Mouse (Mus musculus) bone marrow, adult 2 months (tissue): ENCODE measurements around the gene Prss48.

Experiments
- CTCF ChIP-seq: fragments of 200-500 bp; IDR thresholded peaks from 2 replicates; pipeline ENCODE4 v1.5.1; 2011; ENCODE audit warnings: low read length, control low read depth; ENCODE audit not compliant: control insufficient read depth, insufficient read depth
- POLR2A ChIP-seq: fragments of 200-500 bp; IDR thresholded peaks from 2 replicates; pipeline ENCODE4 v1.6.1; 2011; ENCODE audit warnings: low read depth, mild to moderate bottlenecking, control low read depth, low read length, borderline replicate concordance; ENCODE audit not compliant: control insufficient read depth

GRCm38 (mm10) chr3:86004751-86005150 lies 2.5 kb upstream of the Prss48 start:
- TF ChIP-seq POLR2A = no peak
- TF ChIP-seq CTCF = no peak
